Mouse (Mus musculus) forebrain, embryonic 10.5 days (tissue): ENCODE data around the gene Grcc10. TPM values are rescaled to one million over a fixed set of nuclear protein-coding genes. Genes with fewer than 3 reads are reported as not detected.

Experiments
- DNase-seq: peaks from one replicate; pipeline ENCODE4 v3.0.0-alpha.2; 2017; ENCODE audit warnings: low spot score; ENCODE audit errors: extremely low spot score
- H3K27ac ChIP-seq: fragments of 300-500 bp; sonication (generic); 2 replicates; pipeline ENCODE4 v1.5.1; 2016; ENCODE audit warnings: mild to moderate bottlenecking
- H3K27me3 ChIP-seq: fragments of 300-500 bp; sonication (generic); 2 replicates; pipeline ENCODE4 v1.6.1; 2016; ENCODE audit warnings: mild to moderate bottlenecking; ENCODE audit not compliant: poor library complexity, severe bottlenecking
- H3K36me3 ChIP-seq: fragments of 300-500 bp; sonication (generic); replicated peaks from 2 replicates; pipeline ENCODE4 v1.6.1; 2016; ENCODE audit warnings: mild to moderate bottlenecking, moderate library complexity
- H3K4me1 ChIP-seq: fragments of 300-500 bp; sonication (generic); 2 replicates; pipeline ENCODE4 v1.6.1; 2016
- H3K4me3 ChIP-seq: fragments of 300-500 bp; sonication (generic); 2 replicates; pipeline ENCODE4 v1.5.1; 2016; ENCODE audit warnings: mild to moderate bottlenecking, moderate library complexity
- H3K9me3 ChIP-seq: fragments of 300-500 bp; sonication (generic); 2 replicates; pipeline ENCODE4 v1.6.1; 2016; ENCODE audit warnings: mild to moderate bottlenecking, moderate library complexity
- WGBS: fragments of 180-500 bp; shearing (Covaris S2); methylation state at CpG from one replicate; pipeline ENCODE4 v1.1.7; 2016; 5-methylcytosine and 5-hydroxymethylcytosine counted together
- polyA plus RNA-seq: library from polyadenylated mRNA; unstranded; fragments of >200 nt; fragmentation: Nextera tagmentation; extraction: Ambion mirVana; gene quantifications from 2 replicates; pipeline ENCODE4 v1.2.1, GENCODE M21; 2016

Gene Grcc10
- polyA plus RNA-seq = 397 and 415 TPM in 2 replicates

DNA sequence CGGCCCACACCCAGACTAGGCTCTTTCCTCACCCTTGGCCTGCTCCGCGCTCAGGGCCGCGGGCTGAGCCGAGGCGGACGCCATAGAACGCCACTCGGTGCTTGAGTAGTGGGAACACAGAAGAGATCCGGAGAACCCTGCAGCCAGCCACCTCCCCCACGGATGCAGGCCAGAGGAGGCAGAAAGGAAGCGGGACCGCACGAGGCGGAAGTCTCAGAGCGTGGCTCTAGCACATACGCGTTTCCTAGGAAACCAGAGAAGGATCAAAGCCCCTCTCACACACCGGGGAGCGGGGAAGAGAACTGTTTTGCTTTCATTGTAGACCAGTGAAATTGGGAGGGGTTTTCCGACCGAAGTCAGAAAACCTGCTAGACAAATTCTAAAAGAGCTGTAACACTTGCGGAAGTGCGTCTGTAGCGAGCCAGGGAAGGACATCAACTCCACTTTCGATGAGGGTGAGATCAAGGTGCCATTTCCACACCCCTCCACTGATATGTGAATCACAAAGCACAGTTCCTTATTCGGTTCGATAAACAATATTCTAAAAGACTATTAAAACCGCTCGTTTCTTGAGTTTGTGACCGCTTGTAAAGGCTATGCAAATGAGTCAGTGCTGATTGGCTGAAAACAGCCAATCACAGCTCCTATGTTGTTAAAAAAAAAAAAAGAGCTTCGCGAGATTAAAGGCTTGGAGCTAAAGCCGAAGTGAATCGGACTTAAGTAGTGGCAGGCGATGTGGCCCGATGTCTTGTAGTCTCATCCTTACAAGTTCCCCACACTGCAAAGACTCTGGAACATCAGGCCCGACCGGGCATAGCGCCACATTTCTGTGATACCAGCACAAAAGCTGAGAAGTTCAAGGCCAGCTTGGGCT, at the start of gene Grcc10:
Gene Grcc10, minus strand, starts transcription at position 487 of the 874 bp plus-strand sequence.
- Histone ChIP-seq H3K27ac (peak within 1 kb of the TSS; percentile 99), H3K4me1 (peaks cover 72% of the 10 kb centered on the region), H3K9me3 (no peaks in the 10 kb centered on the region), H3K36me3 (peaks cover 42% of the 10 kb centered on the region), H3K27me3 (no peaks in the 10 kb centered on the region), H3K4me3 (peak within 1 kb of the TSS; percentile 74)
- DNase-seq = peak; percentile 95
- WGBS = under 1% methylated on average over 41 of the region's 41 CpGs

DNA sequence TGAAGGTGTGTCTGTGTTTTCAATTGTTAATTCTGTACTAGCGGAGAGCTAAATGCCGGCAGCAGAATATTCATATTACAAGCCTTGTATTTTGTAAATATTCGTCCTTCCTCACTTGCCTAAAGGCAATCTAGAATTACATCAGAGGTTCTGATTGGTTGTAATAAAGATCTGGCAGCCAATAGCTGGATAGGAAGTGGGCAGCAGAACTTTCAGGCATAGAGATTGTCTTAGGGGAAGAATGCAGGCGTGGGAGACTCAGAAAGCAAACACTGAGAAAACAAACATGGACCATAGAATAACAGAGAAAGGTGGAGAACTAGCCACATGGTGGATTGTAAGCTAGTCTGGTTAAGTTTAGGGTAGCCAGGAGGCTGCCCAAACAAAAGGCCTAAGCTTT, 48.9 kb upstream of the Grcc10 start:
- no peak for DNase-seq

DNA sequence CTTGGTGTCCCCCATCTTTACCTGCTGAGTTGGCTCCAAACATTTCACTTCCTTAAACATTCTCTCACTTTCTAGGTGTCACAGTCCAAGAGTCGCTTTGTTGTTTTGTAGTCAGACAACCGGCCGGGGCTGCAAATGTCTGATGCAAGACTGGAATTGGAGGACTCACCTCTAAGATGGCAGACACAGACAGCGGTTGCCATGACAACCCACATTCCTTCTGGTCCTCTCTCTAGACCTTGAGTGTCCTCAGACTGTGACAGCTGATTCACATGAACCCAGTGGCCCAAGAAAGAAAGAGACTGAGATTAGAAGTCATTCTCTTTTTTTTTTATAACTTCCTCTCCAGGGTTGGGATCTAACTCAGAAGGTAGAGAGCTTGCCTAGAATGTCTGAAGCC, 48.3 kb upstream of the Grcc10 start:
- Histone ChIP-seq H3K27ac (no peak overlapping the region), H3K36me3 (peaks cover 4% of the 10 kb centered on the region; the same call in 1 of the 2 replicates), H3K9me3 (no peaks in the 10 kb centered on the region), H3K27me3 (no peaks in the 10 kb centered on the region), H3K4me3 (no peak overlapping the region), H3K4me1 (no peaks in the 10 kb centered on the region)
- 92% methylated on average over 4 of the region's 4 CpGs for WGBS
- DNase-seq = no peak

More for the DNA sequence above, 48.9 kb upstream of the Grcc10 start:
- 81% methylated on average over 4 of the region's 4 CpGs for WGBS
- no peak overlapping the region for H3K27ac ChIP-seq
- peaks cover 4% of the 10 kb centered on the region; the same call in 1 of the 2 replicates for H3K36me3 ChIP-seq
- H3K4me1 ChIP-seq = no peaks in the 10 kb centered on the region
- no peaks in the 10 kb centered on the region for H3K27me3 ChIP-seq
- H3K9me3 ChIP-seq = no peaks in the 10 kb centered on the region
- H3K4me3 ChIP-seq = no peak overlapping the region

DNA sequence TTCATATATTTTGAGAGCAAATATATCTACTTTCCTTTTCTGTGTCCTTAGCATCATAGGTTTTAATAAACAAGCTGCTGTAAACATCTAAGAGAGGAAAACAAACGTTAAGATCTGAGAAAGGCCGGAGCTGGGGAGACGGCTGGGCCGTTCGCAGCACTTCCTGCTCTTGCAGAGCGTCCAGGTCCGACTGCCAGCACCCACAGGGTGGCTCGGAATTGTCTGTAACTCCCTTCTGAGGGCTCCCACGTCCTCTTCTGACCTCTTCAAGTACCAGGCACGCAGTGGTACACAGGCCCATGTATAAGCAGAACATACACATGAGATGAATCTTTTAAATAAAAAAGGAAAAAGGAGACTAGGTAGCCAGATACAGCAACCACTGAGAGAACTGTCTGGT, 46.5 kb upstream of the Grcc10 start:
- Histone ChIP-seq H3K27ac (no peak overlapping the region), H3K9me3 (no peaks in the 10 kb centered on the region), H3K36me3 (peaks cover 4% of the 10 kb centered on the region; the same call in 1 of the 2 replicates), H3K27me3 (no peaks in the 10 kb centered on the region), H3K4me3 (no peak overlapping the region), H3K4me1 (peaks cover 4% of the 10 kb centered on the region)
- 82% methylated on average over 10 of the region's 10 CpGs for WGBS
- no peak for DNase-seq

DNA sequence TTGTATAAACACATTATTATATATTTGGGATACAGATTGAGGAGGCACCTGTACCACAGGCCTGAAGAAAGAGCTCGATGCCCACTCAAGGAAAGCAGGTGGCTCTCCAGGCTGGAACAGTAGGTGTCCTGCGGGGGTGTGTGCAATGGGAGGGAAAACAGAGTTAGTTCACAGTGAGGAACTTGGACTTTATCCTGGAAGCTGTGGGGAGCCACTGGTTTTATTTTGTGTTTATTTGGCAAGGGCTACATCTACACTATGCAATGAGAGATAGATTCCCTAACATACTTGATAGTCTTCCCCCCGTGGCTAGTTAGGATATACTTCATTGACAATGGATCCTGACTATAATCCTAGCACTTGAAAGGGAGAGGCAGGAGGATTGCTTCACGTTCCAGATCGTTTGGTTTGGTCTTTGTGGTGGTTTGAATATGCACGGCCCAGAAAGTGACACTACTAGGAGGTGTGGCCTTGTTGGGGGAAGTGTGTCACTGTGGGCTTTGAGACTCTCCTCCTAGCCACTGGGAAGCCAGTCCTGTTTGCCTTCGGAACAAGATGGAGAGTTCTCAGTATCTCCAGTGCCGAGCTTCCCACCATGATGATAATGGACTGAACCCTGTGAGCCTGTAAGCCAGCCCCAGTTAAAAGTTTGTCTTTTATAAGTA, 45.7 kb upstream of the Grcc10 start:
- WGBS = 67% methylated on average over 8 of the region's 8 CpGs
- Histone ChIP-seq H3K27me3 (no peaks in the 10 kb centered on the region), H3K9me3 (no peaks in the 10 kb centered on the region), H3K4me1 (peaks cover 12% of the 10 kb centered on the region), H3K36me3 (0 out of 2 replicates have a peak, but pooled peaks cover 4% of the 10 kb centered on the region), H3K4me3 (no peak overlapping the region), H3K27ac (no peak overlapping the region)
- DNase-seq = no peak

DNA sequence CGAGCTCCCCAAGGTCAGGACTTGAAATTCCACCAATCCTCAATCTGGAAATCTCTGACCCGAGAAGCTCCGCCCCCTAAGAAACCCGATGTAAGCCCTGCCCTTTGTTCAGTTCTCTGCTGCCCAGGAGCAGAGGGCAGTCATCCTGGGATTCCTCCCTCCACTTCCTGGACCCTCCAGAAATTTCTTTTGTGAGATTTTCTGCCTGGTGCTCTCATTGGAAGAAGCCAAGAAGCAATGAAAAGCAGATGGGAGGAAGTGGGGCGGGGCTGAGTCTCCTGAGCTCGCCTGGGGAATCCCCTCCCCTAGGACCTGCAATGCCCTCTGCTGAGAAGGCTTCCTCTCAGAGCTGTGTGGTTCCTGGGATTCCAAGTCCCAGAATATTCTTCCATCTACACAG, 41.3 kb upstream of the Grcc10 start:
- H3K27ac ChIP-seq = peak overlapping the region; percentile 65
- peak; percentile 50 for DNase-seq
- WGBS = 26% methylated on average over 6 of the region's 6 CpGs
- peak overlapping the region; percentile 29; the same call in 1 of the 2 replicates for H3K4me3 ChIP-seq
- H3K36me3 ChIP-seq = no peaks in the 10 kb centered on the region
- H3K4me1 ChIP-seq = peaks cover 43% of the 10 kb centered on the region
- no peaks in the 10 kb centered on the region for H3K9me3 ChIP-seq
- H3K27me3 ChIP-seq = peaks cover 30% of the 10 kb centered on the region

DNA sequence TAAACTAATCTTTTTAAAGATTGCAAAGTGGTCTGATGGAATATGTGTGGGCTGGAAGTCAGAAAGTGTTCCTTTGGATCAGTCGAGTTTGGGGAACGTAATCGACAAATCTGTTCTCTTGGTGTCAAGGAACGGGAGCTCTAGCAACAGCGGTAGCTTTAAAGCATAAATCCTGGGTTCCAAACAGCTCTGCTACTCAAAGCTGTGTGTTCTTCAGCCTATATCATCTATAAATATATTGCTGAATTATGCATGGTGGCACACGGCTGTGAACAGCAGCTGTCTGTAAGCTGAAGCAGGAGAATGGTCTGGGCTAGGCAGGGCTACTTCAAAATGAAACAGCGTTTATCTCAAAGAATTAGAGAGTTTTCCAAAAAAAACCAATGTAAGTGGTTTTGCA, 39.7 kb upstream of the Grcc10 start:
- no peak for DNase-seq
- H3K36me3 ChIP-seq = no peaks in the 10 kb centered on the region
- H3K27ac ChIP-seq = no peak overlapping the region
- peaks cover 30% of the 10 kb centered on the region for H3K27me3 ChIP-seq
- no peaks in the 10 kb centered on the region for H3K9me3 ChIP-seq
- H3K4me1 ChIP-seq = peaks cover 43% of the 10 kb centered on the region
- no peak overlapping the region for H3K4me3 ChIP-seq
- WGBS = 89% methylated on average over 7 of the region's 7 CpGs

DNA sequence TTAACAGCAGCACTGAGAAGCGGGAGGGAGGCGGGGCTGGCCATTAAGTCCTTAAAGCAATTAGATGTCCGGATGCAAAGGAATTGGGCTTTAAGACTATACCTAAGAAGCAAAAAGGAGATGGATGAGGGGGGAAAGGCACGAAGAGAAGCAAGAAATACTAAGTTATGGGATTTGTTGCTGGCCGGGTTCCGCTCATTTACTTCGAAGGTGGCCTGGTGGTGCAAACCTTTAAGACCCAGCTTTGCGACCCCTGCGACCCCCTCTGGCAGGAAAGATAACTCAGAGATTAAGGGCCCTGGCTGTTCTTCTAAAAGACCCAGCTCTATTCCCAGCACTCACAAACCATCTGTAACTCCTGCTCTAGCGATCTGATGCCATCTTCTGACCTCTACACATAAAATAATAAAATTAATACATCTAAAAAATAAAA, 38.8 kb upstream of the Grcc10 start:
- peaks cover 30% of the 10 kb centered on the region for H3K27me3 ChIP-seq
- no peaks in the 10 kb centered on the region for H3K36me3 ChIP-seq
- peak overlapping the region; percentile 52 for H3K4me3 ChIP-seq
- H3K27ac ChIP-seq = peak overlapping the region; percentile 81
- peaks cover 43% of the 10 kb centered on the region for H3K4me1 ChIP-seq
- H3K9me3 ChIP-seq = no peaks in the 10 kb centered on the region
- 2% methylated on average over 10 of the region's 10 CpGs for WGBS
- DNase-seq = peak; percentile 67

DNA sequence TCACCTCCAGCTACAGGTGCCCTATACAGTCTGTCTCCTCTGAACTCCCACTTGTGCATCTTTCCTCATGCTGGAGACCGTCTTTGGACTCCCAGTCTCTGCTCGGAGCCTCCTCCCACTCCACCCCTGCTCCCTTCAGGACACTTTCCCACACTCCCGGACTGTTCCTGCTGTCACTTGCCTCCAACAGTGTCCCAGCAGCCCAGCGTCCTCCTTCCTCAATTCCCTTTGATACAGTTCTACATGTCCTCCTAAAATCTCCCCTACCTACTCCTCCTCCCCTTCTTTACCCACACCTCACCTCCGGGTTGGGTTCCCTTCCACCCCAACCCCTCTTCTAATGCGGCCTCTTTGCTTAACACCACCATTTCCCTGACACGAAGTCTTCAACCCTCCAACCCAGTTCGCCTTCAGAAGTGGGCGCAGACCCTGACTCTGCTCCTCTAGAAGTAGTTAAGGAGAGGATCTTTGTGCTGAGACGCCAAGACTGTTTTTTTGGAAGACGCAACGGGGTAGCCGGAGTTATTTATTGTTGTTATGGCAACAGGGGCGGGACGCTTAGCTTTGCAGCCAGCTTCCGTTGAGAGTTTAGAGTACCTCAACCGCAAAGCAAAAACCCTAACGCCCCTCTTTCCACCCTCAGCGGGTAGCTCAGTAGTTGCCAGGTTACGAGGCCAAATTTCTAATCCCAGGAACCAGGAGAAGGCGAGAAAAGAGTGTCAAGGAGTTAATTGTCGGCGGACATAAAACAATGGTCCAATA, 38.2 kb upstream of the Grcc10 start, which contains the start of gene Lrrc23:
Gene Lrrc23, minus strand, starts transcription at position 506 of the 762 bp plus-strand sequence.
- H3K4me3 ChIP-seq = peak within 1 kb of the TSS; percentile 52
- WGBS = 3% methylated on average over 23 of the region's 23 CpGs
- peaks cover 43% of the 10 kb centered on the region for H3K4me1 ChIP-seq
- DNase-seq = peak; percentile 76
- peaks cover 30% of the 10 kb centered on the region for H3K27me3 ChIP-seq
- H3K36me3 ChIP-seq = no peaks in the 10 kb centered on the region
- peak within 1 kb of the TSS; percentile 81 for H3K27ac ChIP-seq
- no peaks in the 10 kb centered on the region for H3K9me3 ChIP-seq

DNA sequence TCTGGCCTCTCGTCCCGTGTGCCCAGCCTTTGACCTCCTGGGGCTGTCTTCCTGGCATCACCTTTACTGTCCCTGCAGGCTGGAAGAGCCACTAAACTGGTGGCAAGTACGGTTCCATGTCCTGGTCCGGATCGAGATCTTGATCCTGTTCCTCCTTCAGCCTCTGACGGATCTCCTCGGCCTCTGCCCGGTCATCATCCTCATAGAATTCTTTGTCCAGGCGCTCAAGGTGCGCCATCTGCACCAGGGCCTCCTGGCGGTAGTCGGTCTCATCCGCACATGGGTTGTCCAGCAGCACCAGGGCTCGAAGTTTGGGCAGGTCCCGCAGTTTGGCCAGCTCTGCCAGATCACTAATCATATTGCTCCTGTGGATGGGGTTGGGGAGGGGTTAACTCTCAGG, 29.3 kb upstream of the Grcc10 start:
- Histone ChIP-seq H3K36me3 (no peaks in the 10 kb centered on the region), H3K27ac (no peak overlapping the region), H3K4me1 (peaks cover 45% of the 10 kb centered on the region), H3K9me3 (no peaks in the 10 kb centered on the region), H3K4me3 (no peak overlapping the region), H3K27me3 (peaks cover 72% of the 10 kb centered on the region)
- no peak for DNase-seq
- 89% methylated on average over 15 of the region's 15 CpGs for WGBS

DNA sequence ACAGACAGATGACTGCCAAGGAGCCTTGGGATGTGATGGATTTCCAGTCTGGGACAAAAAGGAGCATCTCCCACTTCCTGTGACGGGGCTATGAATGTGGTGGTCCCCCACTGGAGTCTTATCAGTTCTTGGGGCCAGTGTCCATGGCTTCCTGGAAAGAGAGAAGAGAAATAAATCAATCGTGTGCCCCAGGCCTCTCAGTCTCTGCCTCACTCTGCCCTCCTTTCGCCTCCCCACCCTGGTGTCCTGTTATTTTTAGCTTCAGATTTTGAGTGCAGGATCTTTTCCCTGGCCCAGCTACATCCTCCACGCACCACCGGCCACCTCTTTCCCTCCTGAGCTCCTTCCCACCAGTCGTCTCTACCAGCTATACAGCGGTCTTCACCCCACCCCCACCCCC, 28.8 kb upstream of the Grcc10 start:
- no peaks in the 10 kb centered on the region for H3K9me3 ChIP-seq
- DNase-seq = no peak
- peak overlapping the region; percentile 81 for H3K27ac ChIP-seq
- 56% methylated on average over 7 of the region's 7 CpGs for WGBS
- no peaks in the 10 kb centered on the region for H3K36me3 ChIP-seq
- peak overlapping the region; percentile 64 for H3K4me3 ChIP-seq
- peaks cover 45% of the 10 kb centered on the region for H3K4me1 ChIP-seq
- peaks cover 72% of the 10 kb centered on the region for H3K27me3 ChIP-seq

DNA sequence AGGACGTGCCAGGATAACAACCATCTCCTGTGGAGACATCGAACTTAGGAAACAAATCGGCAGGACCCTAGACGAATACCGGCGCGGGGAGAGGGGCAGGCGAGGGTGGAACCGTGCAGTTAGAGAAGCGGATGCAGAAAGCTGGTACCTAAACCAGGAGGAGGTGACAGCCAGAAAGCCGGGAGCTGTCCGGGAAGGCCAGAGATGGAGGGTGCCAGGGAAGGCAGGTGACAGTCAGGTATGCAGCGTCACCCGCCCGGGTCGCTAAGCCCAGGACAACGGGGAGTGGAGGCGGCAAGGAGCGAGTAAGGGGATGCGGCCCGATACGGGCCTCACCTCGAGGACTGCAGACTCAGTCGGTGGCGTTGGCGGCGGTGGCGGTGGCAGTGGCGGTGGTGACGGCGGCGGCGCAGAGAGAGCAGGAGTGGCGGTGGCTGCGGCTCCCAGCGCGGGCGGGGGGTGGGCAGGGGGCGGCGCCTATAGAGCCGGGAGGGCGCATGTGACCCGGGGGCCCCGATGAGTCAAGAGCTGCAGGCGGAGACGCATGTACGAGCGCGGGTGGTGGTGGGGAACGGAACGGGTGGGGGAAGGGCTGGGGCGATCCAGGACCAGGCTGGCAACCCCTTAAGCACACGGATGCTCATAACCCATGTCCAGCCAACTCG, 28.1 kb upstream of the Grcc10 start, which contains the start of gene Eno2:
Gene Eno2, minus strand, starts transcription at position 573 of the 665 bp plus-strand sequence.
- no peaks in the 10 kb centered on the region for H3K36me3 ChIP-seq
- peak within 1 kb of the TSS; percentile 81 for H3K27ac ChIP-seq
- peaks cover 75% of the 10 kb centered on the region for H3K27me3 ChIP-seq
- peak; percentile 60 for DNase-seq
- WGBS = under 1% methylated on average over 49 of the region's 54 CpGs
- no peaks in the 10 kb centered on the region for H3K9me3 ChIP-seq
- H3K4me1 ChIP-seq = peaks cover 45% of the 10 kb centered on the region
- peak within 1 kb of the TSS; percentile 64 for H3K4me3 ChIP-seq
